Mouse (Mus musculus): ENCODE results near the gene Triap1. TPM values are rescaled to one million over a fixed set of nuclear protein-coding genes. Genes with fewer than 3 reads are reported as not detected.

The Triap1 gene
- polyA plus RNA-seq (2012; rRNA removed): 4.2 and 4.3 TPM in 2 replicates

DNA sequence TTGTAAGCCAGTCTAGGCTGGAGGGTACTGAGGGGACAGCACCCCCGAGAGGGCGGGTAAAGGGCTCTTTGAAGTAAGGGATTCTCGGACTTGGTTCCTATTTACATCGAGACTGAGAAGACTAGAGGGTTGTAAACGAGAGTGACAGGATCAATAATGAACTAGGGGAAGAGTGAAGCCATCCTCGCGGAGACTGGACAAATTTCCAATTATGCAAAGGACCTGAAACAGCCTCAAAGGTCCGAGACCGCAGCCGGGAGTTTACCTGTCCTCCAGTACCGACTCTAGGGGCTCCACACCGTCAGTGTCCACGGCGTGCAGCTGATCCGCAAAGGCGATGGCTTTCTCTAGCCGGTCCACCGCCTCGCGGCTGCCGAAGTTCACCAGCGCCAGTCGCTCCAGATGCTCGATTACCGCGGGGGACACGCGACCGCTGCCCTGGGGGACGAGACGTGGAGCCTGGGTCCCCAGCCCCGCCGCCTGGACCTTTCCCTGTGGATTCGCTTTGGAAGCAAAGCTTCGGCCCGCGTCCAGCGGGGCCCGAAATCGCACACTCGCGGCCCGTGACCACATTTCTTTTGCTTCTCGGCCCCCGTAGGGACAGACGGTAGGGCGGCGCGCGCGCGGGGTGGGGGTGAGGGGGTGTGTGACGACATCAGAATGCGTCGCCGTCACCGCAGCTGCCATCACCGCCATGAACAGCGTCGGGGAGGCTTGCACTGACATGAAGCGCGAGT lies at the start of gene Triap1, which contains the start of gene Gatc:
TSS of gene Triap1 (plus strand) at position 649 of the 737 bp plus-strand sequence.
TSS of gene Gatc (minus strand) at position 602 of the 737 bp plus-strand sequence.

DNA sequence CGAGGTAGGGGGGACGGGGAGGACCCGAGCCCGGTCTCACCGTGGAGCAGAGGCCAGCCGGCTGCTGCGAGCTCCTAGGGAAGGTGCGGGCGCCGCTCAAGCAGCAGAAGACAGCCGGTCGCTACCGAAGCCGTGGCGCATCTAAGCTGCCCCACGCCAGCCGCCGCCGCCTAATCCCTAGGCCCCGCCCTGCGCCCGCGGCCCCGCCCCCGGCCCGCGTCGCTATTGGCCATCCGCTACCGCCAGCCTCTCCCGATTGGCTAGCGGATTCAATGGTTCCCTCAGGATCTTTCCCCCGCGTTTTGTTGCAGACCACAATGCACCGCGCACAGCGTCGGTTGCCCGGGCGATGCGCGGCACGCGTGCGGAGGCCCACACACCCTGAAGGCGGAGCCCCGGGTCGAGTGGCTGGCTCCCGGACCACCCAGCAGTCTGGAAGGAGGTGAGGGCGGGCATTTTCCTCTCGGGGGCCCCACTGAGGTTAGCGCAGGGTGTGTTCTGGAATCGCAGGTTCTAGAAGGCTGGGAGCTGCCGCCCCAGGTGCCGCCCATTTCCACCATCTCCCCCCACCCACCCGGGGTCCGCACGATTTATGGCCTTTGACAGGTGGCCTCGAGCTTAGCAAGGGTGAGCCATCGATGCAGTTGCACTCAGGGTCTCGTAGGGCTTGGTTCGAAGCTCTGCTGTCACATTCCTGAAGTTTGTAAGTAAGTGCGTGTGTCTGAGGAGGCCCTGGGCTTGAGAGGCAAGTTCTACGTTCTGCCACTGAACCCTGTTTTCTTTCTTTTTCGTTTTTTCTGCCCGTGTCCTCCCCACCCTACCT lies 40.0 kb upstream of the Triap1 start, which contains the start of gene Dynll1:
TSS of gene Dynll1 (minus strand) at position 208 of the 823 bp plus-strand sequence.

DNA sequence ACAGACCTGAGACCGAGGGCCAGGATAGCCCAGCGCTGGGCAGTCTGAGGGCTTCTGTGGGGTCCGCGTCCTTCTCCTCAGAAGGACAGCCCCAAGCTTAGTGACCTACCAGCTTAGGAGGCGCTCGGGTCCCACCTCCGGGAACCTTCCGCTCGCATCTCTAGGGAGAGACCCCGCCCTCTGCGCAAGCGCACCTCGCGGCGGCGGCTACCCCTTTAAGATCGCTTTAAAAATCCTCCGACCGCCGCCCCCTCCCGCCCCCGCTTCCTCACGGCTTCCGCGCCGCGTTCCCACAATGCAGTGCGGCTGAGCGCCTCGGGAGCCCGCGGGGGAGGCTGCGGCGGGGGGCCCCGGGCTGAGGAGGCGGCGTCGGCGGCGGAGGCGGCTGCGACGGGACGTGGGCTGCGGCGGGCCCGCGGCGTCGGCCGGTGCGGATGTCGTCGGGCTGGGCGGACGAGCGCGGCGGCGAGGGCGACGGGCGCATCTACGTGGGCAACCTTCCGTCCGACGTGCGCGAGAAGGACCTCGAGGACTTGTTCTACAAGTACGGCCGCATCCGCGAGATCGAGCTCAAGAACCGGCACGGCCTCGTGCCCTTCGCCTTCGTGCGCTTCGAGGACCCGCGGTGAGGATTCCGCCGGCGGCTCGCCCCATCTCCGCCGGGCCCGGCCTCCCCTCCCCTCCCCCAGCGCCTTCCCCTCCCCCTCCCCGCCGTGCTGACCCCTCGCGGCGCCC lies 14.0 kb upstream of the Triap1 start, which contains the start of gene Srsf9:
TSS of gene Srsf9 (plus strand) at position 303 of the 735 bp plus-strand sequence.

DNA sequence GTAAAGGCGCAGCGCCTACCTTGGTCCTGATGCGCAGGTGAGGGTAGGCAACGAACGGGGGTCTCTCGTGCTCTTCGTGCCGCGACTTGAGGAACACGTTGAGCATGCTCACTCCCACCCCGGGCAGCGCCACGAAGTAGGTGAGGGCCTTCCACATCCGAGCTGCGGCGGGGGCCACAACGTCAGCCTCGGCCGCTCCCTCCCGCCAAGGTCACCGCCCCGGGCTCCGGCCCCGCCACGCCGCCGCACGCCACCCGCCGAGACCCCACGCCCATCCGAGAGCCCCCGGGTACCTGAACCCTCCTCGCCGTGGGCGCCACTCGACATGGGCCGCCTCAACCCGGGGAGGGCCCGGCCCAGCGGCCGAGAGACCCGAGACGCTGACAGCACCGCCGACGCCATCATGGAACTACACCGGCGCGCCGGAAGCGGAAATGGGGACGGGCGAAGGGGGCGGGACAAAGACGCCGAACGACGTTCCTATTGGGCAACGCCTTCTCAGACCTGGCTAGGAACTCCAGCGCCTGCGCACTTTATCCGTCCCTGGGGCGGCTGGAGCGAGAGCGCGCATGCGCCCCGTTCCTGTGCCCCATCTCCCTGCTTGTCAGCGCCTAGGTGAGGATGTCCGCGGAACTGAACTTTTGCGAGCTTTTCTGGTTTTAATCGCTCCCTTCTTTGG lies 7.7 kb downstream of the Triap1 start, which contains the start of gene Cox6a1:
TSS of gene Cox6a1 (minus strand) at position 436 of the 679 bp plus-strand sequence.

Other genes starting within 250 kb of the Triap1 start
- gene Gm10401, start 242.9 kb upstream of the Triap1 start, polyA plus RNA-seq (2012; rRNA removed): not detected in 2 replicates
- gene Acads, start 221.9 kb upstream of the Triap1 start, polyA plus RNA-seq (2012; rRNA removed): 62.0 and 69.5 TPM in 2 replicates
- gene Unc119b, start 206.2 kb upstream of the Triap1 start, polyA plus RNA-seq (2012; rRNA removed): 14.9 and 15.3 TPM in 2 replicates
- gene Mlec, start 183.0 kb upstream of the Triap1 start, polyA plus RNA-seq (2012; rRNA removed): 32.7 and 34.7 TPM in 2 replicates
- gene Cabp1, start 146.8 kb upstream of the Triap1 start, polyA plus RNA-seq (2012; rRNA removed): 0.51 and 0.57 TPM in 2 replicates
- 40.6 and 139 TPM in 2 replicates for gene Pop5, start 105.4 kb upstream of the Triap1 start, polyA plus RNA-seq (2012; rRNA removed)
- gene Rnf10, start 68.3 kb upstream of the Triap1 start, polyA plus RNA-seq (2012; rRNA removed): 73.9 and 104 TPM in 2 replicates
- 4.9 and 5.8 TPM in 2 replicates for gene Coq5, start 61.6 kb upstream of the Triap1 start, polyA plus RNA-seq (2012; rRNA removed)
- 51.1 and 79.2 TPM in 2 replicates for gene Dynll1, start 40.2 kb upstream of the Triap1 start, polyA plus RNA-seq (2012; rRNA removed)
- 10.4 and 21.9 TPM in 2 replicates for gene Srsf9, start 14.0 kb upstream of the Triap1 start, polyA plus RNA-seq (2012; rRNA removed)
- gene Gatc, start within 50 bp of the Triap1 start, polyA plus RNA-seq (2012; rRNA removed): 3.6 and 4.2 TPM in 2 replicates
- gene Cox6a1, start 7.8 kb downstream of the Triap1 start, polyA plus RNA-seq (2012; rRNA removed): 2,279 and 5,235 TPM in 2 replicates
- gene Msi1, start 88.4 kb downstream of the Triap1 start, polyA plus RNA-seq (2012; rRNA removed): 8.2 and 8.9 TPM in 2 replicates
- 22,403 and 37,455 TPM in 2 replicates for gene Pla2g1b, start 125.0 kb downstream of the Triap1 start, polyA plus RNA-seq (2012; rRNA removed)
- 11.4 and 13.2 TPM in 2 replicates for gene Sirt4, start 143.5 kb downstream of the Triap1 start, polyA plus RNA-seq (2012; rRNA removed)
- gene Pxn, start 165.5 kb downstream of the Triap1 start, polyA plus RNA-seq (2012; rRNA removed): 48.3 and 55.4 TPM in 2 replicates
- gene Rplp0, start 218.2 kb downstream of the Triap1 start, polyA plus RNA-seq (2012; rRNA removed): 1,163 and 1,311 TPM in 2 replicates
- 14.9 and 16.2 TPM in 2 replicates for gene Gcn1l1, start 224.0 kb downstream of the Triap1 start, polyA plus RNA-seq (2012; rRNA removed)

Measured in stomach, adult 2 months (tissue).